Mouse (Mus musculus) left cerebral cortex, adult 9 months (tissue): ENCODE measurements around the gene Gm5615.

Experiments used
- DNase-seq, 2 experiments: peaks; one replicate each; pipeline ENCODE4 v3.0.0; 2022; ENCODE audit warnings: low spot score in 2 of 2

The Gm5615 gene

DNA sequence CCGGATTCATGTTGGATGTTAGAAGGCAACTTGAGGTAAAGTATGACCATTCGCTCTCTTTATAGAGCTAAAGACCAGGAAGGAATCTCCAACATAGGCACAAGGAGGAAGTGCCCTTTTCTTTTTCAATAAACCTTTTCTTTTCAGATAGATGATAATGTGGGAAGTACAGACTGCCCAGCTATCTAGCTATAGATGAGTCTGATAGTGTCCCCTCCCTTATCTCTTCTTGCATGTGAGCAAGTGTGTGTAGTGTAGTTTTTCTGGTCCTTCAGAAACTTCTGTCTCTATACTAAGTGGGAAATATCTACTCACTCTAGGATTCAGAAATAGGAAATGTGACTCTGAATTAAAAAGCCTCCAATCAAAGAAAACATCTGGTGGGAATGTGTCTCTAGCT lies at the start of gene Gm5615:
TSS of gene Gm5615 (minus strand) at position 101 of the 400 bp plus-strand sequence.
- no peak for DNase-seq

DNA sequence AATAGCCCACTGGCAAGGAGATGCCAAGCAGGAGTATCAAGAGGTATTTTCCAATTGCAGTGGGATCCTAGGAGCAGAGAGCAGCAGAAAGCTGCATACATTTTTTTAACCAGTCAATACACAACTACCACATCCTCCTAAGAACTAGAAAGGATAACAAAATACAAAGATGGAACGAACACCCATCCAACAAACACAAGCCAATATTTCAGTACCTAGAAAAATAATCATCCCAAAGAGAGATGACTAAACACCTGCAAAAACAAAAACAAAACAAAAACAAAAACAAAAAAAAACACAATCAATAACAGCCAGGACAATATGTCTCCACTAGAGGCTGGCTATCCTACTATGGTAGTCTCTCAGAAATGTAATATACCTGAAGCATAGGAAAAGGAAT lies 40.8 kb upstream of the Gm5615 start, which contains the start of gene Gm17689:
TSS of gene Gm17689 (minus strand) at position 101 of the 400 bp plus-strand sequence.
- DNase-seq = no peak

DNA sequence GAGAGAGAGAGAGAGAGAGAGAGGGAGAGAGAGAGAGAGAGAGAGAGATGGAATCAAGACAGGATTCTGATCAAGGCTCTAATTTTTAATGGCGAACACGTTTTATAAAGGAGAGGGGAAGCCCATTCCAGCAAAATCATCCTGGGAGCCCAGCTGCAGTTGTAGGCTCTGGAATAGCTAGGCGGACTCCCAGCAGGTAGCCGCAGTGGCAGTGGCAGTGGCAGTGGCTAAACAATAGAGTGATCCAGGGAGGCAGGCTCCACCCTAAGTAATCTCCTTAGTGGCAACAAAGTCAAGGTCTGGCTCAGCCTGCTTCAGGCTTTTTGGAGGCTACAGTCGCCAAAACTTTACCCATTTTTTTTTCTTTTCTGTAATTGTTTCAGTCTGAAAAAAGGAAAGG lies 37.6 kb downstream of the Gm5615 start:
- no peak for DNase-seq

DNA sequence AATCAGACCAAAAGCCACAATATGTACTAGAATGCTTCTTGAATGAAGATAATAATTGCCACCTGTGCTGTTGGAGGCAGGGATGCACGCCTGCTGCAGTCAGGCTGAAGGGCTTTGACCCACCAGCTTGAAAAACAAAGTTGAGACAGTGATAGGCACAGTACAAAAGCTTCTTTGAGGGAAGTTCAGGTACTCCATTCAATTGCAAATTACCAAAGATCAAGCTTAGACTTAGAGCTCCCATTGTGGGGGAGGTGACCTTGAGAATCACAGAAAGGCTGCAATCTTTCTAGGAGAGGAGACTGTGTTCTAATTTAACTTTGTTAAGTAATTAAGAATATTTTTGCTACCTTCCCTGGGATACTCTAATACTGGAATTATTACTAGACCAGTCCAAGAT lies 45.9 kb downstream of the Gm5615 start:
- DNase-seq = no peak

DNA sequence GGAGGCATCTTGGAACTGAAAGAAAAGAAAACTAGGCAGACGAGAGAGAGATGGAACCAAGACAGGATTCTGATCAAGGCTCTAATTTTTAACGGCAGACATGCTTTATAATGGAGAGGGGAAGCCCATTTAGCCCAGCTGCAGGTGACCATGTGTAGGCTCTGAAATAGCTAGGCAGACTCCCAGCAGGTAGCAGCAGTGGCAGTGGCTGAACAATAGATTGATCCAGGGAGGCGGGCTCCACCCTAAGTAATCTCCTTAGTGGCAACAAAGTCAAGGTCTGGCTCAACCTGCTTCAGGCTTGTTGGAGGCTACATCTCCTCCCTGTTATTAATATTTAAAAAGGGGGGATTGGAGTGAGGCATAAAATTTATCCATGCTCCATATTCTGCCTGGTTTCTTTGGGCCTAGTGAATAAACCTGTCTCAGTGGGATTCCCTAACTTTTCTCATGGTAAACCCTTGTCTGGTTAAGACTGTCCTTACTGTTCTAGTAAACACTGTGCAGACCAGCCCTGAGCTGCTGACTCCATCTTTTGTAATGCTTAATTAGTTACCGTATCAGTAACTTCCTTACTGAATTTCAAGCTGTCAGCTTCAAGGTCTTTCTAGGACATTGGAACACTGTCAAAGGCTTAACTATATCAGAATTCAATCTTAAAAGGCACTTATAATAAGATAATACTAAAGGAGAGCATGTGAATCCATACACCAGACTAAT lies 47.1 kb downstream of the Gm5615 start:
- no peak for DNase-seq
